Mouse (Mus musculus): Measurements from ENCODE around the gene Ank3. TPM values are rescaled to one million over a fixed set of nuclear protein-coding genes. Genes with fewer than 3 reads are reported as not detected.

Gene Ank3
- polyA plus RNA-seq, 1 experiment: 23.3 TPM

DNA sequence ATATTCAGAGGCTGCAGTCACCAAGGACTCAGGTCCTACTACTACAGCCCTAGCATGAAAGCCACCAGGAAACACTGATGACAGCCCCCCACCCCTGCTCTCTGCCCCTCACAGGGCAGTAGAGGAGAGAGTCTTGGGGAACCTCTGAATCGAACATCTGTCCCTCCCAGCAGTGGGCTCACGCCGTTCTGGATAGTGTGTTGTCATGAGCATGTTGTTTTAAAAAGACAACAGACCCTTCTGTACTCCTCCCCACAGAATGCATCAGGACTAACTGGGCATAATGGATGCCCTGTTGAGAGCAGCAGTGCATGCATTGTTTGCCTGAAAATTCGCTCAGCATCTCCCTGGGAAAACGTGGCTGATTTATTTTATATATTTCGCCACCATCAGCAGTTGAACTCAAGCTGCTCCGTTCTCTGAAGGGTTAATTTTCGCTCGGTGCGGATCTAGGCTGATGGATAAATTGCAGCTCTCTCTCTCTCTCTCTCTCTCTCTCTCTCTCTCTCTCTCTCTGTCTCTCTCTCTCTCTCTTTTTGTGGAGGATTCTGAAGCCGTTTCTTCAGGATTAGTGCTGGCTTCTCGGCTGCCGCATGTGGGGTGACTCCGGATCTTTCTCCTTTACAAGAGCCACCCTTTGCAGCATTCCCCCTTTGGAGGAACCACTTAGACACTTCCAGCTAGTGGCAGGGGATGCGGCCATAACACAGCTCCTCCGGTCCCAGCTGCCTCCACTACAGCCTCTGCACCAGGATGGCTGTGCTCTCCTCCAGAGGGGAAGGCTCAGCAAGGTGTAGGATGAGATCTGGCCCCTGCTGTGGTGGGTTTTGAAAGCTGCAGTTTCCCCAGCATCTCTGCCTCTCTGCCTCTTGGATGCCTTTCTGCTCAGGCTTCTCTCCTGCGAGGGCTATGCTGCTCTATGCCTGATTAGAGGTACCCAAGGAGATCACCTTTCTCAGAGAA is 307.5 kb downstream of the Ank3 start:
- no peak for DNase-seq
- no peak for TF ChIP-seq CTCF (IDR thresholded peaks at IDR 0.05; ENCODE audit: insufficient read depth, low read length)
- TF ChIP-seq POLR2A (IDR thresholded peaks at IDR 0.05; ENCODE audit: borderline replicate concordance, extremely low read depth, low read depth, low read length): no peak
- Histone ChIP-seq H3K4me3 (replicated peaks; ENCODE audit: extremely low read depth, low read depth, low read length) (no peak overlapping the region), H3K4me1 (ENCODE audit: control insufficient read depth, insufficient read depth, low read length) (no peaks in the 10 kb centered on the region)
- WGBS: 20% methylated on average over 17 of the region's 17 CpGs

- H3K4me3 ChIP-seq (replicated peaks; ENCODE audit: extremely low read depth, low read depth, low read length): no peak overlapping the region
- 43% methylated on average over 14 of the region's 14 CpGs for WGBS
- TF ChIP-seq POLR2A (IDR thresholded peaks at IDR 0.05; ENCODE audit: borderline replicate concordance, extremely low read depth, low read depth, low read length): no peak
- TF ChIP-seq CTCF (IDR thresholded peaks at IDR 0.05; ENCODE audit: insufficient read depth, low read length): no peak
- no peak for DNase-seq
- no peaks in the 10 kb centered on the region for H3K4me1 ChIP-seq (ENCODE audit: control insufficient read depth, insufficient read depth, low read length)
Observed at GRCm38 (mm10) chr10:69706851-69707788, 308.5 kb downstream of the Ank3 start.

- TF ChIP-seq CTCF (IDR thresholded peaks at IDR 0.05; ENCODE audit: insufficient read depth, low read length): no peak
- no peak for TF ChIP-seq POLR2A (IDR thresholded peaks at IDR 0.05; ENCODE audit: borderline replicate concordance, extremely low read depth, low read depth, low read length)
- no peak overlapping the region for H3K4me3 ChIP-seq (replicated peaks; ENCODE audit: extremely low read depth, low read depth, low read length)
- 71% methylated on average over 11 of the region's 11 CpGs for WGBS
- H3K4me1 ChIP-seq (ENCODE audit: control insufficient read depth, insufficient read depth, low read length): no peaks in the 10 kb centered on the region
- no peak for DNase-seq
Observed at GRCm38 (mm10) chr10:69707844-69708550, 309.4 kb downstream of the Ank3 start.

- no peak for TF ChIP-seq POLR2A (IDR thresholded peaks at IDR 0.05; ENCODE audit: borderline replicate concordance, extremely low read depth, low read depth, low read length)
- 62% methylated on average over 2 of the region's 2 CpGs for WGBS
- H3K4me1 ChIP-seq (ENCODE audit: control insufficient read depth, insufficient read depth, low read length): no peaks in the 10 kb centered on the region
- DNase-seq: no peak
- no peak overlapping the region for H3K4me3 ChIP-seq (replicated peaks; ENCODE audit: extremely low read depth, low read depth, low read length)
Observed at GRCm38 (mm10) chr10:69709631-69710030, 311.1 kb downstream of the Ank3 start.

GRCm38 (mm10) chr10:69710802-69711201 is 312.2 kb downstream of the Ank3 start:
- Histone ChIP-seq H3K4me3 (replicated peaks; ENCODE audit: extremely low read depth, low read depth, low read length) (no peak overlapping the region), H3K4me1 (ENCODE audit: control insufficient read depth, insufficient read depth, low read length) (no peaks in the 10 kb centered on the region)
- WGBS: 70% methylated on average over 5 of the region's 5 CpGs
- TF ChIP-seq CTCF (IDR thresholded peaks at IDR 0.05; ENCODE audit: insufficient read depth, low read length) (no peak), POLR2A (IDR thresholded peaks at IDR 0.05; ENCODE audit: borderline replicate concordance, extremely low read depth, low read depth, low read length) (no peak)
- no peak for DNase-seq

GRCm38 (mm10) chr10:69716907-69717306 is 318.3 kb downstream of the Ank3 start:
- H3K4me1 ChIP-seq (ENCODE audit: control insufficient read depth, insufficient read depth, low read length): no peaks in the 10 kb centered on the region
- 51% methylated on average over 4 of the region's 4 CpGs for WGBS
- H3K4me3 ChIP-seq (replicated peaks; ENCODE audit: extremely low read depth, low read depth, low read length): no peak overlapping the region
- DNase-seq: no peak
- no peak for TF ChIP-seq CTCF (IDR thresholded peaks at IDR 0.05; ENCODE audit: insufficient read depth, low read length)
- no peak for TF ChIP-seq POLR2A (IDR thresholded peaks at IDR 0.05; ENCODE audit: borderline replicate concordance, extremely low read depth, low read depth, low read length)

GRCm38 (mm10) chr10:69719421-69719820 is 320.8 kb downstream of the Ank3 start:
- H3K4me3 ChIP-seq (replicated peaks; ENCODE audit: extremely low read depth, low read depth, low read length): no peak overlapping the region
- TF ChIP-seq CTCF (IDR thresholded peaks at IDR 0.05; ENCODE audit: insufficient read depth, low read length): no peak
- no peak for TF ChIP-seq POLR2A (IDR thresholded peaks at IDR 0.05; ENCODE audit: borderline replicate concordance, extremely low read depth, low read depth, low read length)
- 85% methylated on average over 5 of the region's 5 CpGs for WGBS
- no peak for DNase-seq
- no peaks in the 10 kb centered on the region for H3K4me1 ChIP-seq (ENCODE audit: control insufficient read depth, insufficient read depth, low read length)

GRCm38 (mm10) chr10:69719901-69720415 is 321.4 kb downstream of the Ank3 start:
- 44% methylated on average over 12 of the region's 12 CpGs for WGBS
- TF ChIP-seq CTCF (IDR thresholded peaks at IDR 0.05; ENCODE audit: insufficient read depth, low read length) (no peak), POLR2A (IDR thresholded peaks at IDR 0.05; ENCODE audit: borderline replicate concordance, extremely low read depth, low read depth, low read length) (no peak)
- no peak for DNase-seq
- Histone ChIP-seq H3K4me3 (replicated peaks; ENCODE audit: extremely low read depth, low read depth, low read length) (no peak overlapping the region), H3K4me1 (ENCODE audit: control insufficient read depth, insufficient read depth, low read length) (no peaks in the 10 kb centered on the region)

- 91% methylated on average over 10 of the region's 10 CpGs for WGBS
- DNase-seq: no peak
- TF ChIP-seq POLR2A (IDR thresholded peaks at IDR 0.05; ENCODE audit: borderline replicate concordance, extremely low read depth, low read depth, low read length): no peak
- TF ChIP-seq CTCF (IDR thresholded peaks at IDR 0.05; ENCODE audit: insufficient read depth, low read length): no peak
- Histone ChIP-seq H3K4me1 (ENCODE audit: control insufficient read depth, insufficient read depth, low read length) (no peaks in the 10 kb centered on the region), H3K4me3 (replicated peaks; ENCODE audit: extremely low read depth, low read depth, low read length) (no peak overlapping the region)
Observed at GRCm38 (mm10) chr10:69720452-69720851, 321.9 kb downstream of the Ank3 start.

Data from lung, adult 2 months (tissue).